Mouse (Mus musculus): ENCODE results near the gene Tnk2. TPM values are rescaled to one million over a fixed set of nuclear protein-coding genes. Genes with fewer than 3 reads are reported as not detected.
"Not testable (repeated sequence)": the region's sequence is repeated elsewhere in the genome, so short reads cannot be mapped to it uniquely, and the experiment has no call there.

The Tnk2 gene
- total and polyA plus RNA-seq, 3 experiments, result 14.7 to 62.2 (median 31.9) TPM

DNA sequence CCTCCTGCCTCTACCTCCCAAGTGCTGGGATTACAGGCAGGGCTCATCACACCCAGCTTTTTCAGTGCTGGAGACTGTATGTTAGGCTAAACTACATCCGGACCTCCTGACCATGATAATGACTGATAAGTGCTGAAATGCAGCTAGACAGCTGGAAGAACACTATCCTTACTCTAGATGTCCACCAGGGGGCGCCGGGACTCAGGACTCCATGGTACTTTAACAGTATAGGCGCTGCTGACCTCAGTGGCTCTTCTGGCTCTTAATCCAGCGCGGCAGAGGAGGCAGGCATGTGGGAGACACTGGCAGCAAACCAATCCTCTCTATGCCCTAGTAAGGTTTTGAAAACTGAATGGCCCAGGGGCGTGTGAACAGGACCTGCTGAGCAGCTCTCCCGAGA, 5.2 kb upstream of the Tnk2 start:
- Histone ChIP-seq H3K9ac (ENCODE audit: insufficient read depth, low read depth) (no peak overlapping the region), H3K9me3 (replicated peaks; ENCODE audit: low read length) (no peaks in the 10 kb centered on the region), H3K27ac (ENCODE audit: insufficient read depth, low read depth) (no peak overlapping the region), H3K36me3 (replicated peaks in 1 of 2; ENCODE audit: control insufficient read depth in 1 of 2, insufficient read depth in 1 of 2, low read length in 1 of 2) (peaks cover 0 to 3% of the 10 kb centered on the region in 2 experiments), H3K27me3 (replicated peaks) (no peaks in the 10 kb centered on the region), H3K4me2 (ENCODE audit: insufficient read depth, low read depth, poor library complexity, severe bottlenecking) (no peak overlapping the region), H3K4me3 (replicated peaks in 1 of 3; ENCODE audit: low read depth in 2 of 3, low read length in 2 of 3, poor library complexity in 1 of 3) (no peak overlapping the region), H3K4me1 (ENCODE audit: control insufficient read depth in 1 of 2, insufficient read depth in 2 of 2) (peaks cover 0 to 18% of the 10 kb centered on the region in 2 experiments; a peak in 2 of 4 replicates), H3K79me2 (replicated peaks; ENCODE audit: control insufficient read depth, extremely low read depth, insufficient read depth, poor library complexity, severe bottlenecking) (no peaks in the 10 kb centered on the region)
- peak; percentile 95 for DNase-seq (ENCODE audit: extremely low read depth)
- TF ChIP-seq MAZ (IDR thresholded peaks at IDR 0.05; ENCODE audit: low read depth, low read length) (no peak), UBTF (IDR thresholded peaks at IDR 0.05; ENCODE audit: low read depth, low read length) (no peak), MYC (IDR thresholded peaks at IDR 0.05; ENCODE audit: low read depth, low read length) (0 out of 2 replicates have a peak, but pooled peaks have one; percentile 59), IRF4 (IDR thresholded peaks at IDR 0.05; ENCODE audit: low read depth, low read length) (peak; percentile 25; the same call in 1 of the 2 replicates), NELFE (IDR thresholded peaks at IDR 0.05; ENCODE audit: low read depth, low read length) (peak; percentile 59; the same call in 1 of the 2 replicates), JUND (conservative IDR thresholded peaks at IDR 0.05; ENCODE audit: low read depth, low read length) (no peak), ZNF384 (IDR thresholded peaks at IDR 0.05; ENCODE audit: low read depth, low read length) (no peak), SIN3A (IDR thresholded peaks at IDR 0.05; ENCODE audit: low read length) (0 out of 2 replicates have a peak, but pooled peaks have one; percentile 10), CTCF (conservative IDR thresholded peaks at IDR 0.05 in 1 of 2, IDR thresholded peaks at IDR 0.05 in 1 of 2; ENCODE audit: low read depth in 2 of 2, low read length in 2 of 2) (peak; percentile 68 to 98), MXI1 (IDR thresholded peaks at IDR 0.05; ENCODE audit: low read depth, low read length) (no peak), ZKSCAN1 (IDR thresholded peaks at IDR 0.05; ENCODE audit: borderline replicate concordance, low read depth, low read length) (no peak), GABPA (IDR thresholded peaks at IDR 0.05; ENCODE audit: insufficient replicate concordance, low read depth, low read length) (no peak), ZC3H11A (IDR thresholded peaks at IDR 0.05; ENCODE audit: low read depth, low read length) (peak; percentile 94), TBP (conservative IDR thresholded peaks at IDR 0.05; ENCODE audit: low read depth, low read length) (no peak), NRF1 (IDR thresholded peaks at IDR 0.05; ENCODE audit: low read depth, low read length) (0 out of 2 replicates have a peak, but pooled peaks have one; percentile 5), SMC3 (IDR thresholded peaks at IDR 0.05; ENCODE audit: low read depth, low read length) (peak; percentile 100), POLR2A (IDR thresholded peaks at IDR 0.05; ENCODE audit: low read depth, low read length) (no peak), RAD21 (IDR thresholded peaks at IDR 0.05; ENCODE audit: low read depth, low read length) (peak; percentile 91), TCF12 (IDR thresholded peaks at IDR 0.05; ENCODE audit: low read depth, low read length) (0 out of 2 replicates have a peak, but pooled peaks have one; percentile 40)
- in situ Hi-C loops (cut with MboI; ENCODE audit: low pct_ligation_motif_present, low pct_unique_long_range_greater_than_20kb, low sequenced_read_pairs) (no loop called here), dilution Hi-C loops (cut with MboI; ENCODE audit: extremely low pct_ligation_motif_present, extremely low pct_unique_long_range_greater_than_20kb, low sequenced_read_pairs) (no loop called here)

DNA sequence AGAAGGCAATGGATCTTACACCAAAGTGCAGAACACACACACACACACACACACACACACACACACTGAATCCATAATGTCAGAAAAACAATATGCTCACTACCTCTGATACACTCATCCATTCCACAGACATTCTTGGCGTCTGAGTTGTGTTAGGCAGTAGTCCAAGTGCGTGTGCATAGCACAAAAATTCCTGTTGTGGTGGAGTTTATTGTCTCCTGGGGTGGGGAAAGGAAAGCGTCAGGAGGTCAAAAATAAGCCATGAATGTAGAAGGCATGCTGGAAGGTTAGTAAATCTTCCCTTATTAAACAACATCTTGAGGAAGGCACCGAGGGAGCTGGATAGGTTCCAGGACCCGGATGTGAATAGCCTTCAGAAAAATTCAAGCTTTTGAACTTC, 3.6 kb upstream of the Tnk2 start:
- in situ Hi-C loops (cut with MboI; ENCODE audit: low pct_ligation_motif_present, low pct_unique_long_range_greater_than_20kb, low sequenced_read_pairs), result no loop called here

DNA sequence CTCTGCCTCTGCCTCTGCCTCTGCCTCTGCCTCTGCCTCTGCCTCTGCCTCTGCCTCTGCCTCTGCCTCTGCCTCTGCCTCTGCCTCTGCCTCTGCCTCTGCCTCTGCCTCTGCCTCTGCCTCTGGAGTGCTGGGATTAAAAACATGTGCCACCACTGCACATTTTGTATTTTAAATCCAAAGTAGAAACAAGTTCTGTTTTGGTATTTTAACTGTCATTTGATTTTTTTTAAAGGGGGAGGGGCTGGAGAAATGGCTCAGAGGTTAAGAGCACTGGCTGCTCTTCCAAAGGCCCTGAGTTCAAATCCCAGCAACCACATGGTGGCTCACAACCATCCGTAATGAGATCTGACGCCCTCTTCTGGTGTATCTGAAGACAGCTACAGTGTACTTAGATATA, 3.0 kb upstream of the Tnk2 start:
- in situ Hi-C loops (cut with MboI; ENCODE audit: low pct_ligation_motif_present, low pct_unique_long_range_greater_than_20kb, low sequenced_read_pairs); dilution Hi-C loops (cut with MboI; ENCODE audit: extremely low pct_ligation_motif_present, extremely low pct_unique_long_range_greater_than_20kb, low sequenced_read_pairs); H3K4me2 ChIP-seq (ENCODE audit: insufficient read depth, low read depth, poor library complexity, severe bottlenecking); H3K9me3 ChIP-seq (replicated peaks; ENCODE audit: low read length); H3K4me3 ChIP-seq (replicated peaks in 1 of 3; ENCODE audit: low read depth in 2 of 3, low read length in 2 of 3, poor library complexity in 1 of 3); H3K9ac ChIP-seq (ENCODE audit: insufficient read depth, low read depth); H3K36me3 ChIP-seq (replicated peaks in 1 of 2; ENCODE audit: control insufficient read depth in 1 of 2, insufficient read depth in 1 of 2, low read length in 1 of 2); H3K27me3 ChIP-seq (replicated peaks); H3K27ac ChIP-seq (ENCODE audit: insufficient read depth, low read depth); H3K79me2 ChIP-seq (replicated peaks; ENCODE audit: control insufficient read depth, extremely low read depth, insufficient read depth, poor library complexity, severe bottlenecking); DNase-seq (ENCODE audit: extremely low read depth): not testable (repeated sequence)
- H3K4me1 ChIP-seq (ENCODE audit: control insufficient read depth in 1 of 2, insufficient read depth in 2 of 2), result peaks cover 11 to 28% of the 10 kb centered on the region in 2 experiments

More for the DNA sequence above, 3.6 kb upstream of the Tnk2 start:
- Histone ChIP-seq H3K27me3 (replicated peaks) (no peaks in the 10 kb centered on the region), H3K4me1 (ENCODE audit: control insufficient read depth in 1 of 2, insufficient read depth in 2 of 2) (peaks cover 7 to 22% of the 10 kb centered on the region in 2 experiments), H3K79me2 (replicated peaks; ENCODE audit: control insufficient read depth, extremely low read depth, insufficient read depth, poor library complexity, severe bottlenecking) (no peaks in the 10 kb centered on the region), H3K9me3 (replicated peaks; ENCODE audit: low read length) (no peaks in the 10 kb centered on the region), H3K4me2 (ENCODE audit: insufficient read depth, low read depth, poor library complexity, severe bottlenecking) (no peak overlapping the region), H3K9ac (ENCODE audit: insufficient read depth, low read depth) (no peak overlapping the region), H3K4me3 (replicated peaks in 1 of 3; ENCODE audit: low read depth in 2 of 3, low read length in 2 of 3, poor library complexity in 1 of 3) (no peak overlapping the region), H3K36me3 (replicated peaks in 1 of 2; ENCODE audit: control insufficient read depth in 1 of 2, insufficient read depth in 1 of 2, low read length in 1 of 2) (peaks cover 0 to 1% of the 10 kb centered on the region in 2 experiments), H3K27ac (ENCODE audit: insufficient read depth, low read depth) (no peak overlapping the region)
- no peak for TF ChIP-seq E2F4 (IDR thresholded peaks at IDR 0.05; ENCODE audit: insufficient replicate concordance, low read depth, low read length)
- no peak for TF ChIP-seq PAX5 (IDR thresholded peaks at IDR 0.05; ENCODE audit: low read length)
- no peak for TF ChIP-seq TCF12 (IDR thresholded peaks at IDR 0.05; ENCODE audit: low read depth, low read length)
- TF ChIP-seq MAZ (IDR thresholded peaks at IDR 0.05; ENCODE audit: low read depth, low read length), result no peak
- DNase-seq (ENCODE audit: extremely low read depth), result no peak
- dilution Hi-C loops (cut with MboI; ENCODE audit: extremely low pct_ligation_motif_present, extremely low pct_unique_long_range_greater_than_20kb, low sequenced_read_pairs), result no loop called here
